Mouse (Mus musculus) heart, postnatal 14 days (tissue): ENCODE results near the gene Ms4a6c. TPM values are rescaled to one million over a fixed set of nuclear protein-coding genes. Genes with fewer than 3 reads are reported as not detected.
"Not testable (repeated sequence)": the region's sequence is repeated elsewhere in the genome, so short reads cannot be mapped to it uniquely, and the experiment has no call there.

Source experiments
- DNase-seq, 2 experiments: peaks; one replicate each; pipeline ENCODE4 v3.0.0; 2021 to 2022
- intact Hi-C: fragments of 180-260 bp; cut with DNase I; formaldehyde crosslinking; loops from one replicate; pipeline ENCODE4 v1.15.1; 2025
- long read RNA-seq, 2 experiments: library from polyadenylated mRNA; stranded (forward); transcript quantifications; one replicate each; pipeline ENCODE4 v2.0.0; 2021
- total RNA-seq, 2 experiments: library from RNA; stranded (reverse); gene quantifications; 2 replicates each; pipeline ENCODE4 v1.2.3; 2021

Gene Ms4a6c
- total RNA-seq, result 10 to 100 TPM in 1 of 2 experiments, 1 to 10 TPM in 1; 8.3 to 11.2 TPM
- long read RNA-seq, experiment 1, partial matches to known transcripts, result 0 of 2 reads
- long read RNA-seq, experiment 1, other reads (novel, unspliced or antisense), result 0 of 2 reads
- long read RNA-seq, experiment 2, result 0 reads

DNA sequence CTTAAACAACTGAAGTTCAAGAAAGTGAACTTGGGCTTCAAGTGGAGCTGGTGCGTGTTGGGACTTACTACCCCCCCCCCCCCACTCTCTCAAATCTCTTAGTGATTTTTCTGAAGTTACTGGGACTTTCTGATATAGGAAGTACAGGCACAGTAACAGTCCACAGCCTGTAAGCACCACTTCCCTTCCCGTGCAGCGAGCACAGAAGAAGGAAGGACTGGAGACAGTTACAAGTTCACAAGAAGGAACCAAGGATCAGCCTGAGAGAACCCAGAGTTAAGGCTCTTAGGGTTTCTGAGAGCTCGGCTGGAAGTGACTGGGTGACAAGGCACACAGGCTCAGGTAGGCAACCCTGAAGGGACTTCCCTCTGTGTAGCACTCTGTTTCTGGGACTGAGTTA is at the start of gene Ms4a6c:
Ms4a6c (plus strand) TSS at position 152 of the 400 bp plus-strand sequence.
- DNase-seq, intact Hi-C loops: not testable (repeated sequence)

DNA sequence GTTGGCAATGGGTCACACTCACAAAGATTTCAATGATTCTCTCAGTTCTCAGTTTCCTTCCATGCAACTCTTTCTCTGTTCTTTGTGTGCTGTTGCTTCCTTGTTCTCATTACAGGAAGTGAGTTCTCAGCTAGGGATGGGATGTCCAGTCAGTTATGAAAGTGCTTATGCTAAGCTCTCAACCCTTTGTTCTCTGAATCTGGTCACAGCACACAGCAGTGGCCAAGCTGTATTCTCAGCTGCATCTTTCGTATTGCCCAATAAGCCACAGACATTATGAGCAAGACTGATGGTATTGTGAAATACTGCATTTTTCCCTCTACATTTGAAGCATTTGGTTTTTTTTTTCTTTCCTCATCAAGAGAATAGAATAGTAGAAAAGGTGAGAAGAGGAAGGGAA is 38.0 kb upstream of the Ms4a6c start:
- DNase-seq, intact Hi-C loops: not testable (repeated sequence)

DNA sequence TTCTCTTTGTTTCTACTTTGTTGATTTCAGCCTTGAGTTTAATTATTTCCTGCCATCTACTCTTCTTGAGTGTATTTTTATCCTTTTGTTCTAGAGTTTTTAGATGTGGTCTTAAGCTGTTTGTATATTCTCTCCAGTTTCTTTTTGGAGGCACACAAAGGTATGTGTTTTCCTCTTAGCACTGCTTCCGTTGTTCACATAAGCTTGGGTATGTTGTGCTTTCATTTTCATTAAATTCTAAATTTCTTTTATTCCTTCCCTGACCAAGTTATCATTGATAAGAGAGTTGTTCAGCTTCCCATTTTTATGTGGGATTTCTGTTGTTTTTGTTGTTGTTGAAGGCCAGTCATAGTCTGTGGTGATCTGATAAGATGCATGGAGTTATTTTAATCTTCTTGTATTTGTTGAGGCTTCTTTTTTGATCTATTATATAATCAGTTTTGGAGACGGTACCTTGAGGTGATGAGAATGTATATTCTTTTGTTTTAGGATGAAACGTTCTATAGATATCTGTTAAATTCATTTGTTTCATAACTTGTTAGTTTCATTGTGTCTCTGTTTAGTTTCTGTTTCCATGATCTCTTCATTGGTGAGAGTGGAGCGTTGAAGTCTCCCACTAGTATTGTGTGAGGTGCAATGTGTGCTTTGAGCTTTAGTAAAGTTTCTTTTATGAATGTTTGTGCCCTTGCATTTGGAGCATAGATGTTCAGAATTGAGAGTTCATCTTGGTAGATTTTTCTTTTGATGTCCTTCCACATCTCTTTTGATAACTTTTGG is 33.9 kb upstream of the Ms4a6c start:
- no peak for DNase-seq
- intact Hi-C loops, result no loop called here

DNA sequence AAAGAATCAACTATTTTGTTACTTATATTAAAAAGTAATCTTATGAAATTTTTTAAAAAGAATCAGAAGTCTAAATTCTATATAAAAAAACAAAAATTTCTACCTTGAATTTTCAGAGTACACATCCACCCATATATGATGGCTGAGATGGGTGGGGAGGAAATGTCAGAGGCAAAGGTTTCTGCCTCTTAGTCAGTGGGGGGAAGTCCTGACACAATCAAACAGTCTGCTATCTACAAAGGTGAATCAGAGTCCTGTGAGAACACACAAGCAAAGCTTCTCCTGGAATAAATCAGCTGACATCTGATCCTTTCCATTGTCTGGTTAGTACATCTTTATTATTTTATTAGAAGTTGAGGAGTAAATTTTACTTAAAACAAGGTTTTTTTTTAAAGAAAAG is 25.8 kb upstream of the Ms4a6c start, which contains the start of gene Ms4a4b:
Ms4a4b (plus strand) TSS at position 216 of the 400 bp plus-strand sequence.
- no peak for DNase-seq
- intact Hi-C loops, result no loop called here

DNA sequence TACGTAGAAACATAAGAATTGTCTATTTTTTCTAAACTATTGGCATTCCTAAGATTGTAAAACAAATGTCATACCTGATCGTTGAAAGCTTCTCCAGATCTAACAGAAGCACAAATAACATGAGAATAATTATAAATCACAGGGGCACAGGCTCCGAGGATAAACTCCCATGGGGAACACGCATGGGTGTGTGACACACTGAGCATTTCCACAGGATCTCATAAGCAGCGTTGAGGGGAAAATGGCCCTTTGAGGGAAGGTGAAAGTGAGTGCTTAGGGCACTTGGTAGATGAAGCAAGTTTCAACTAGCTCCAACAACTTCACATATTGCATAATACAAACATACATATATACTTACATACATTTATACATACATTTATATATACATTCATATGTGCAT is 25.2 kb upstream of the Ms4a6c start:
- intact Hi-C loops, result no loop called here
- no peak for DNase-seq

DNA sequence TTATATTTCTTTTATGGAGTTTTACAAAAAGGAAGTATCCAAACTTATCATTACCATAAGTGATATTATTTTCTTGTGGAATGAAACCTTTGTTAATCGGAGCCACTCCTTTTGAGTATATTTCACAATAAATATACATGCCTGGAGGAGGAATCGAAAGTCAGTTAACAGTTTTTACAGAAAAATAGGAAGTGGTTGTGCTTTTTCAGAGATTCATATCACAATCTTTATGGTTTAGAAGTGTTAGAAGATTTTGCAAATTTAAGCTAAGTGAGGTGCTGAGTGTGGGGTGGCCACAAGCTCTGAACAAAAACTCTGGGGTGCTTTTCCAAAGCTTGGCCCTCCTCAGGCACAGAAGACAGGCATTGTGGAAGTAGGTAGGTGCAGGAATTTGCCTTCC is 21.9 kb upstream of the Ms4a6c start:
- intact Hi-C loops, result no loop called here

DNA sequence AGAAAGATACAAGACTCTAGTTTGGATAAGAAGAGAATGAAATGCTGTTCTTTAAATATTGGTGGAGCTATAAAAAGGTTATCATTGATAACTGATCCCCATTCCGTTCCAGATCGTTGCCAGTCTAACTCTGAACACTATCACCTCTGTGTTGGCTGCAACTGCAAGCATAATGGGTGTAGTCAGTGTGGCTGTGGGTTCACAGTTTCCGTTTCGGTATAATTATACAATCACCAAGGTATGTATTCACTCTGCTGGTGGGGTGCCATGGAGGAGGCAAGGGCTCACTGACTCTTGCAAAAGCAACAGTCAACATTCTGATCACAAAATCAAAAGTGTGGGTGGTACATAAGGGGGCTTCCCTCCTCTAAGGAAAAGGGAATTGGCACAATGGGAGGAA is 10.1 kb upstream of the Ms4a6c start:
- DNase-seq, intact Hi-C loops: not testable (repeated sequence)

More for the DNA sequence above, 21.9 kb upstream of the Ms4a6c start:
- DNase-seq, result no peak

DNA sequence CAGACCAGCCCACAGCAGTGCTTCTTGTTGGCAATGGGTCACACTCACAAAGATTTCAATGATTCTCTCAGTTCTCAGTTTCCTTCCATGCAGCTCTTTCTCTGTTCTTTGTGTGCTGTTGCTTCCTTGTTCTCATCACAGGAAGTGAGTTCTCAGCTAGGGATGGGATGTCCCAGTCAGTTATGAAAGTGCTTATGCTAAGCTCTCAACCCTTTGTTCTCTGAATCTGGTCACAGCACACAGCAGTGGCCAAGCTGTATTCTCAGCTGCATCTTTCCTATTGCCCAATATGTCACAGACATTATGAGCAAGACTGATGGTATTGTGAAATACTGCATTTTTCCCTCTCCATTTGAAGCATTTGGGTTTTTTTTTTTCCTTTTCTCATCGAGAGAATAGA is 4.4 kb upstream of the Ms4a6c start:
- DNase-seq, intact Hi-C loops: not testable (repeated sequence)

DNA sequence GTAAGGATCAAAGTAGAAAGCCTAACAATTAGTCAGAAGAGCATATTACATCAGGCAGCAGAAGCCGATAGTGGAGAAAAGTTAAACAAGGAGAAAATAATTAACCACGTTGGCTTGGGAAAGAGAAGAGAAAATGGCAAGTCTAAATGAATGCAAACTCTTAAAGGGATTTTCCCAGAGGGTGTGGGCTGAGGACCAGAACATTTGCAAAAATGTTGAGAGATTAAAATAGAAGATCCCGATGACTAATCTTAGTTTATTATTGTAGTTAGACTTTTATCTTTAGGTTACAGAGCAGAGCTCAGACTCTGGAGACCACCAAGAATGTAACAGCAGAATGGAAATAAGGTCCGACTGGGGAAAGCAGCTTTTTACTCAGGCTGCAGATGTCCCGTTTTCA is 2.7 kb upstream of the Ms4a6c start:
- no peak for DNase-seq
- intact Hi-C loops, result no loop called here

DNA sequence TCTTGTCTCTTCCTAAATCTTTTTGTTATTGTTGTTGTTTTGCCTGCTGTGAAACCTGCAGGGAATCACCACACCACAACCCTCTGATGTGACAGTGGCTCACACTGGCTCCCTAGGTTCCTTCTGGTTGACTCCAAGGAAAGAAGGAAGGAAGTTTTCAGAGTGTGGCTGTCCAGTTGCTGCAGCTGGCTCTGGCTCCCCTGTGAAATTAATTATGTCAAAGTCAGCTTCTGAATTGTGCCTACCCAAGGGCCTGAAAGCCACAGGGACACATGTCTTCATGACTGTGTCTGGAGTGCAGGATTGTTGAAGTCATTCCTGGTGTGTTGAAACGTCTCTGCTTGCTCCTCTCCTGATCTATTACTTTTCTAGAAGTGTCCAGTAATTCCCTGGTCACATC is 805 bp upstream of the Ms4a6c start:
- DNase-seq, intact Hi-C loops: not testable (repeated sequence)

DNA sequence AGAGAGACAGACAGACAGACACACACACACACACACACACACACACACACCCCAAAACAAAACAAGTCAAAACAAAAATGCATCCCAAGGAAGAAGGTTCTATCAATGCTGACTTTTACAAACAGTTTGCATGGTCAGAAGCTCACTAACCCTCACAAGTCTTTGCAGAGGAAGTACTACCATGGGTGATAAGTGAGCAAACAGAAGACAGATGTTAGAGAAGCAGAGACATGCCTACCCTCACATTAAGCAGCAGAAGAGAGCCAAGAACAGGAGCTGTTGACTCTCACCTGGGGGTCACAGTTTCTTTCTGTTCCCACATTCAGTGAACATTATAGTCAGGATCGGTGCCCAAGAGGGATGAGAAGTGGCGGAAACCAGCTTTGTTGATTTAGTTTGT is 10.5 kb downstream of the Ms4a6c start:
- no peak for DNase-seq
- intact Hi-C loops, result no loop called here

DNA sequence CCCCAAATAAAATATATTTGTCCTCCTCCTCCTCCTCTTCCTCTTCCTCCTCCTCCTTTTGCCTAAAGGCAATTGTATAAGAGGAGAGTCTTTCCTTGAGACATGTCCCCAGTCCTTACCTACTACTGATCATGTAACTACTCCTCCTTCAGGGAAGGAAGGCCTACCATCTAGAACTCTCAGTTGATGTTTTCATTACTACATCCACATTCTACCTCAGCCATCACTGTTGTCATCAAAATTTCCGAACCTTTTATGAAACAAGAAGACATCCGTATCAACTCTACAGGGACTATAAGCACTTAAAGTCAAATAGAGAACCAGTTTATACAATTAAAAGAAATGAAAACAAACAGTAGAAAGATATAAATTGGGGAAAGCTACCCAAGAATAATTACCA is 13.5 kb downstream of the Ms4a6c start:
- intact Hi-C loops, result no loop called here
- no peak for DNase-seq

DNA sequence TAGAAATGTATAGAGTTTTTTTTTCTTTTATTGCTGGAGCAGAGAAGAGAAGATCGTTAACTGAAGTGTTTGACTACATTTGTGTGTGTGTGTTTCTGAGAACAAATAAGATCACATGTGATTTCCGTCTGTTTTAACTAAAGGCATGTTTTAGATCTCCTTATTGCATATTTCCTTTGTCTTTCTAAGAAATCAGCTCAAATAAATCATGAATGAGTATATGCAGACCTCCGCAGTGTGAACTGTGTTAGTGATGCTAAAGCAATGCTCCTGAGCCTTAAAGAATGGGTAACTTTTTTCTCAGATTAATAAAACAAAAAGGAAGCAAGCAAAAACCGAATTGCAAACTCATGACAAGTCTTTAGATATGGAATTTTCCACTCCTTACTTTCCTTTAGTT is 14.8 kb downstream of the Ms4a6c start:
- intact Hi-C loops, result no loop called here
- no peak for DNase-seq

DNA sequence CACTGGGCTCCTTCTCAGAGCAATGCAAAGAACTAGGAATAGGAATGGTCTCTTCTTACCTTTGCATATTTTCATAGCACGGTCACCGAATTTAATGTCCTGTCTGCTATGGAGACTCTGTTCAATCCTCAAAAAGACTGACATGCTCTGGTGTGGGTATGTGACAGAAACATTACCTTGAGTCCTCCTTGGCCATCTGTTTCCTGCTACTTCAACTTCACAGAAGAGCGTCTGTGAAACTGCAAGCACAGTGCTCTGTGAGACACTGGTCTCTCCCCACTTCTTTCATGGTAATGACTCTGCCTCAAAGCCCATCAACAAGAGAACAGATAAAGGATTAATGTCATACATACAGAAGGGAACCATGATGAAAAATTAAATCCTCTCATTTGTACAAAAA is 15.2 kb downstream of the Ms4a6c start:
- intact Hi-C loops, result no loop called here
- DNase-seq, result no peak

DNA sequence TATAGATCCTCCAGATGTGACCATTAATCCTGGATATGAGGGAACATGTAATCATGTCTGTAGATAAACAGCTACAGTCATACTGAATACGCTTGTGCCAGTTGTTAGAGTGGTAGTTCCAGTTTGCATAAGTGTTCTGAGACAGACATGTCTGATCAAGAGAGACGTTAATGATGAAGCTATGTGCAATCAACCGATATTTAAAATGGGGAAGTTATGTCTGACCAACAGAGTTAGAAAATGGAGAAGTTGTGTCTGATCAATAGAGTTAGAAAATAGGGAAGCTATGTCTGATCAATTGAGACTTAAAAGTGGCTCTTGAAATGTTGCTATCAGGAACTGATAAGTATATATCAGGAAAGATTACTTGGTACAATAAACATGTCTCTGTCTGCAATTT is 16.1 kb downstream of the Ms4a6c start:
- DNase-seq, result no peak
- intact Hi-C loops, result no loop called here

DNA sequence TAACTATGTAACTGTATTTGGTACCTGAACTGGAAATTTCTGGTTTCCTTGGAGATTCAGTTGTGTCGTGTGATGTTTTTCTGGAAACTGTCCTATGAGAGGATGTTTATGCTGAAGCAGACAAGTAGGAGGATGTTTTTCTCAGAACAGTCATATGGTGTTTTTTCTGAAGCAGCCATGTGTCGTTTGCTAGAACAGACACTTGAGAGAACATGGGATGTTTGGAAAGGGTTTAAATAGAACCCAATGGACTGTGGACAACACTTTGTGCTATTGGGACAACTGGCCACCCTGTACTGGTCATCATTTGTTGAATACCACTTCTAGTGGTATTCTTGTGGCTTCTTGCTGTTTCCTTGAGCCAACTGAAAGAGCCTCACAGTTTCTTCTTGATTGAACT is 16.6 kb downstream of the Ms4a6c start, which contains the start of gene Gm8369:
Gm8369 (plus strand) TSS at position 193 of the 400 bp plus-strand sequence.
- intact Hi-C loops, result no loop called here
- DNase-seq, result no peak

DNA sequence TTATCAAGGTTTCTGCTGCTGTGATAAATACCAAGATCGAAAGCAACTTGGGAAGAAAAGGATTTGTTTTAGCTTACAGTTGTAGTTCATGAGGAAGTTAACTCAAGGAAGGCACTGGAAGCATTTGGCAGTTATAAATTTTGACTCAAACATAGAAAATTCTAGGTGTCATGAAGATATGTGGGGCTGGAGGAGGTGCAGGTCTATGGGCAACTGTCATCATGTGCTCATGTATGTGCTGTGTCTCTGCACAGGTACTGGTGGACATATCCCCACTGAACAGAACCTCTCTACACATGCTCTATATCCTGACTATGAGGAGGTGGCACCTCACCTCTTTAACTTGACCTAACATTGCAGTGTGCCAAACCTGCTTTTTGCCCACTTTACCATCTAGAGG is 17.4 kb downstream of the Ms4a6c start:
- intact Hi-C loops, result no loop called here
- no peak for DNase-seq

DNA sequence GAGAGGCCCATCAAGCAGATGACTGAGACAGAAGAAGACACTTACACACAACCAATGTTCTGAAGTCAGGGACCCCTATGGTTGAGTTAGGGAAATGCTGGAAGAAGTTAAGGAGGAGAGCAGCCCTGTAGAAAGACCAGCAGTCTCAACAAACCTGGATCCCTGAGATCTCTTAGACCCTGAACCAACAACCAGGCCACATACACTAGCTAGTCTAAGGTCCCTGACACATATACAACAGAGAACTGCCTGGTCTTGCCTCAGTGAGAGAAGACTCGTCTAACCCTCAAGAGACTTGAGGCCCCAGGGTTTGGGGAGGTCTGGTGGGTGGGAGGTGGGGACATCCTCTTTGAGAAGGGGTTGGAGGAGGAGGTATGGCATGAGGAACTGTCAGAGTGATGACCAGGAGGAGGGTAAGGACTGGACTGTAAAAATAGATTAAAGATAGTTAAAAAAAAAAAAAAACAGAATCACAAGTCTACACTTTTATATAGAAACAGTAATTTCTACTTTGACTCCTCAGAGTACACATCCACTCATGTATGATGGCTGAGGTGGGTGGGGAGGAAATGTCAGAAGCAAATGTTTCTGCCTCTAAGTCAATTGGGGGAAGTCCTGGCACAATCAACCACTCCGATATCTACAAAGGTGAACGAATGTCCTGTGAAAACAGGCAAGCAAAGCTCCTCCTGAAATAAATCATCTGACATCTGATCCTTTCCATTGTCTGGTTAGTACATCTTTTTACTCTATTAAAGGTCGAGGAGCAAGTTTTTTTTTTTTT is 22.4 kb downstream of the Ms4a6c start:
- intact Hi-C loops, result no loop called here
- DNase-seq, result no peak

DNA sequence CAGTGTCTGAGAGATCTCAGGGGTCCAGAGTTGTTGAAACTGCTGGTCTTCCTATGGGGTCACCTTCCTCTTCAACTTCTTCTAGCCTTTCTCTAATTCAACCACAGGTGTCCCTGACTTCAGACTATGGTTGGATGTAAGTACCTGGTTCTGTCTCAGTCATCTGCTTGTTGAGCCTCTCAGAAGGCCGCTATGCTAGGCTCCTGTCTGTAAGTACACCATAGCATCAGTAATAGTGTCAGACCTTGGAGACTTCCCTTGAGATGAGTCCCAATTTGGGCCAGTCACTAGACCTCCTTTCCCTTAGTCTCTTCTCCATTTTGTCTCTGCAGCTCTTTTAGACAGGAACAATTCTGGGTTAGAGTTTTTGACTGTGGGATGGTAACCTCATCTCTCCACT is 23.5 kb downstream of the Ms4a6c start:
- intact Hi-C loops, result no loop called here
- DNase-seq, result no peak

DNA sequence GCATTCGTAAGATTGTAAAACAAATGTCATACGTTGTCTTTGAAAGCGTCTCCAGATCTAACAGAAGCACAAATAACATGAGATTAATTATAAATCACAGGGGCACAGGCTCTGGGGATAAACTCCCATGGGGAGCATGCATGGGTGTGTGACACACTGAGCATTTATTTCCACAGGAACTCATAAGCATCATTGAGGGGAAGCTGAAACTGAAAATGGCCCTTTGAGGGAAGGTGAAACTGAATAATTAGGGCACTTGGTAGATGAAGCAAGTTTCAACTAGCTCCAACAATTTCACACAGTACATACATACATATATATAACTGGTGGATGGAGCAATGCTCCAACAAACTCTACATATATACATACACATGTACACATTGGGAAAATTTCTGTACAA is 25.4 kb downstream of the Ms4a6c start:
- DNase-seq, result no peak
- intact Hi-C loops, result no loop called here

DNA sequence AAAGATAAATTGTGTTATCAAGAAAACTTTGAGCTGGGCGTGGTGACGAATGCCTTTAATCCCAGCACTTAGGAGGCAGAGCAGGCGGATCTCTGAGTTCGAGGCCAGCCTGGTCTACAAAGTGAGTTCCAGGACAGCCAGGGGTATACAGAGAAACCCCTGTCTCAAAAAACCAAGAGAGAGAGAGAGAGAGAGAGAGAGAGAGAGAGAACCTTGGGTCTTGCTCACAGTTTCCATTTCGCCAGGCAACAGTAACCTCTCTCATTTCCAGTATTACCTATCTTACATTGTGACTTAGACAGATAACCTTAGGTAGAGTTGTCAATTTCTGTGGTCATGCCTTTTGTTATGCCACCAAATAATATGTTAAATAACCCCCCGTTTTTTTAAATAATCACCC is 27.2 kb downstream of the Ms4a6c start:
- no peak for DNase-seq
- intact Hi-C loops, result no loop called here
